Mouse (Mus musculus): ENCODE results near the gene Tfcp2. TPM values are rescaled to one million over a fixed set of nuclear protein-coding genes. Genes with fewer than 3 reads are reported as not detected.
A peak's percentile ranks its signal among the peaks of the same experiment; 100 is the strongest.

Gene Tfcp2
- polyA plus RNA-seq (2015; fragmentation: Nextera tagmentation; extraction: Ambion mirVana): 35.2 and 38.3 TPM in 2 replicates

DNA sequence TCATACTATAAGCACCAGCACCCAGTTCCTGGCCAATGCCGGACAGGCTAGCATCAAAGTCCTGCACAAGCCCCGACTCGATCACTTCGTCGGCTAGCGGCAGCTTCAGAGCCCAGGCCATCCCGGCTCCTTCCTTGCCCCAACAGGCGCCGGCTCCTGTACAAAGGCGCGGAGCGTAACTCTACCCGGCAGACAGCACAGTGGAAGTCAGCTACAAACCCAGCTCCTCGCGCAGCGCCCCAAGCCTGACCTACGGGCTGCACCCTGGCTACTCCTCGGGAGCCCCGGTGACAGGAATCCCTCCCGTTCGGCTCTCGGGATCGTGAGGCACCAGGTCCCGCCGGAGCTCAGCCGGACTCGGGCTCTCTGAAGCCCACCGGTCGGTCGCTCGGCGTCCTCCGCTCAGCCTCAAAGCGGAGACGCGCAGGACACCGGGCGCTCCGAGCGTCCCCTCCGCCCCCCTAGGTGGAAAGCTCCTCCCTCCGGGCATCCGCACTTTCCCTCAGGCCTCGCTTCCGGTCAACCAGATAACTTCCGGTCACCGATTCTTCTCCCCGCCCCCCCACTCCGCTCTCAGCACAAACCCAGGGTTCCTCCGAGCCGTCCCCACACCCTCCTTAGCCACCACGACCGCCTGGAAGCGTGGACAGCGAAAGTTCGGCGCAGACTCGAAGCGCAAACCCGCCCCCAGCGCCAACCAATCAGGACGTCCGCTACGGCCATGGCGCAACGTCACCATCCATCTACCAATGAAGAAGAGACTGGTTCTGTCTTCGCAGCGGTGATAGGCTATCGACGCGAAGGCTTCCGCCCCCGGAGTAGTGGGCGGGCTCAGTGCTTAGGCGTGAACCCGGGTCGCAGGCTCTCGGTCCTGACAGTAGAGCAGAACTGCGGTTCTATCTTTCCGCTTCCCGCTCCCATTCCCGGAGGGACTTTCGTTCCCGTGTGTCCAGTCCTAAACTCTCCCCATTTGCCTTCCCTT, at the start of gene Tfcp2:
Tfcp2 (minus strand) TSS at position 683 of the 982 bp plus-strand sequence.
- Histone ChIP-seq H3K36me3 (ENCODE audit: poor library complexity, severe bottlenecking) (peaks cover 20% of the 10 kb centered on the region), H3K27me3 (no peaks in the 10 kb centered on the region), H3K4me2 (peak within 1 kb of the TSS; percentile 91), H3K4me1 (peaks cover 17% of the 10 kb centered on the region), H3K27ac (peak within 1 kb of the TSS; percentile 90), H3K9ac (peak within 1 kb of the TSS; percentile 81), H3K4me3 (peak within 1 kb of the TSS; percentile 66), H3K9me3 (replicated peaks) (no peaks in the 10 kb centered on the region)
- under 1% methylated on average over 83 of the region's 84 CpGs for WGBS
- peak; percentile 100 for ATAC-seq

DNA sequence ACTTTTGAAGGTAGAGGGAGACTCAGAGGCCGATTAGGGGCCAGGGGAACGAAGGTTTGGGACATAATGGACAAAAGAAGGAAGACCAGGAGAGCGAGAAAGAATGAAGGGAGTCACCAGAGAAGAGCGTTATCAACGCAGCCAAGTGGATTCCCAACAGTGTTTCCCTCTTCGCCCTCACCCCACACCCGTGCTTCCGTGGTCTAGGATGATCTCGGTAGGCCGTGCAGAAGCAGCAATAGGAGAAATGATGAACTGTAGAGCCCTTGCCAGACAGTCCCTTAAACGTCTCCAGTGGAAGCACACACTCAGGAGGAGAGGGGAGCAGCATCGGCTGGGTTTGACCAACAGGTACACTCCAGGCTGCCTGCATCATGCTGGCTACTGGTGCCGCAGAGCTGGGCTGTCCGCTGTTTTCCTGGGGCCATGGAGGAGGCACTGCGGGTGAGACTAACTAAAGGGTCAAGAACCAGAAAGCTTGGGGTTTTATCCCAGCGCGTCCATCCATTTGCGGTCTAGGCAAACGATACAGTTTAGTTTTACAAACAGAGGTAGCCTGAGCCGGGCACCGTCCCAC, 49.0 kb upstream of the Tfcp2 start:
- Histone ChIP-seq H3K4me1 (peaks cover 37% of the 10 kb centered on the region), H3K9me3 (replicated peaks) (no peaks in the 10 kb centered on the region), H3K4me2 (peak overlapping the region; percentile 85), H3K27ac (no peak overlapping the region), H3K4me3 (peak overlapping the region; percentile 77), H3K36me3 (ENCODE audit: poor library complexity, severe bottlenecking) (no peaks in the 10 kb centered on the region), H3K27me3 (peaks cover 19% of the 10 kb centered on the region), H3K9ac (peak overlapping the region; percentile 93; the same call in 1 of the 2 replicates)
- ATAC-seq: no peak
- 20% methylated on average over 21 of the region's 21 CpGs for WGBS

DNA sequence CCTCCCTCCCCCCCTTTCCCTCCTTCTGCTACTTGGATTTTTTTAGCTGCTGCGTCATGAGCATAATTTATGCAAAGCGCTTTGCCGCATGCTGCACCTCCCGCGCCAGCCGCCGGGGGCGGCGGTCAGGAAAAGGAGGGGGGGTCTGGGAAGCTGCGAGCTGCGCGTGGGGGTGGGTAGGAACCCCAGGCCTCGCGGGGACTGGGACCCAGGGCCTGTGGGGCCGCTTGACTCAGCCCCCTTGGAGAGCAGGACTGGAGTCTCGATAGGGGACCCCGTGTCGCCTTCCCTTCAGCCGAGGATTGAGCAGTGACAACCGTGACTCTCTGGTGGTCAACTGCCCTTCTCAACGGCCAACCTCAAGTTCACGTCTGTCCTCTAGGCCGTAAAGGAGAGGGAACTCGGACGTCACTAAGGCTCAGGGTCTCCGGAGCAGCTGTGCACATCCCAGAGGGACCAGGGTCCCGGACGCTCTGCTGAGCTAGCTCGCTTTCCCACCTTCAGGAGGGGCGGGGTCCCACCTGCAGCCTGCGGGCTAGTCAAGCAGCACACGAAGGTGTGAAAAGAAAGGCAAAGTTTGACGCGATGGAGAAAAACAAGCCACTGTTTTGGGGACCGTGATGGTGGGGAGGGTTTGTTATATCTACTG, 48.4 kb upstream of the Tfcp2 start:
- H3K27ac ChIP-seq: peak overlapping the region; percentile 80
- H3K4me3 ChIP-seq: peak overlapping the region; percentile 77
- peak overlapping the region; percentile 85 for H3K4me2 ChIP-seq
- peaks cover 19% of the 10 kb centered on the region for H3K27me3 ChIP-seq
- 1% methylated on average over 35 of the region's 35 CpGs for WGBS
- ATAC-seq: peak; percentile 75
- H3K36me3 ChIP-seq (ENCODE audit: poor library complexity, severe bottlenecking): no peaks in the 10 kb centered on the region
- peak overlapping the region; percentile 93 for H3K9ac ChIP-seq
- H3K4me1 ChIP-seq: peaks cover 32% of the 10 kb centered on the region
- no peaks in the 10 kb centered on the region for H3K9me3 ChIP-seq (replicated peaks)

DNA sequence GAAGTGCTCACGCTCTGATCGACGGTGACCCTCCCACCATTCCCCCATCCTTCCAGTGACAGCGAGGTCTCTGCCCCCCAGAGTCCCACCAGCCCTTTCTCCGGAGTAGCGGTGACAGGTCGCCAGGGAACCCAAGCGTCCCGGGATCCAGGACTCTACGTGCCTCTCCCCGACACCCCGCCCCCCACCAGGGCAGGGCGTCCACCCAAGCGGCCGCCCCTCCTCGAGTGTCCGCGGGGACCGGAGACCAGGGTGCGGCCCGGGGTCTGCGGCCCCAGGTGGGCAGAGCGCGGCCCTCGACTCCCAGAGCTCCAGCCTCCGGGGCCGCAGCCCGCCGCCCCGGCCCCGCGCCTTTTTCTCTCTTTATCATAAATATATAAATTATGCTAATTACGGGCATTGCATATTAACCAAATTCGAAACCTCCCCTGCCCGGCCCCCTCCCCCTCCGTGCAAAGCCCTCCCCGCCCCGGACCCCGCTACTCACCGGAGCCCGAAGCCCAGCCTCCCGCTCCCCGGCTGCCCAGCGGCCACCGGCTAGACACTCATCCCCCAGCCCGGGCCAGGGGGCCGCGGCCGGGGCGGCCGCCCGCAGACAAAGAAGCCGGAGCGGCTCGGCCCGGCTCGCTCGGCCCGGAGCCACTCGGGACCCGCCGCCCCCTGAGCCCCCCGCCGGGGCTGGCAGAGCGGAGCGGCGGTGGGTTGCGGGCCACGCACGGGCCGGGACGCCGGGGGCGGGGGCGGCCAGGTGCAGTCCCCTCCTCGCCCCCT, 47.7 kb upstream of the Tfcp2 start, which contains the start of gene Pou6f1:
Pou6f1 (minus strand) TSS at position 709 of the 771 bp plus-strand sequence.
- peaks cover 19% of the 10 kb centered on the region for H3K27me3 ChIP-seq
- no peaks in the 10 kb centered on the region for H3K36me3 ChIP-seq (ENCODE audit: poor library complexity, severe bottlenecking)
- H3K4me1 ChIP-seq: peaks cover 25% of the 10 kb centered on the region
- H3K9me3 ChIP-seq (replicated peaks): no peaks in the 10 kb centered on the region
- peak; percentile 78 for ATAC-seq
- WGBS: 2% methylated on average over 40 of the region's 76 CpGs
- peak within 1 kb of the TSS; percentile 80 for H3K27ac ChIP-seq
- H3K9ac ChIP-seq: peak within 1 kb of the TSS; percentile 93
- peak within 1 kb of the TSS; percentile 85 for H3K4me2 ChIP-seq
- peak within 1 kb of the TSS; percentile 77 for H3K4me3 ChIP-seq

DNA sequence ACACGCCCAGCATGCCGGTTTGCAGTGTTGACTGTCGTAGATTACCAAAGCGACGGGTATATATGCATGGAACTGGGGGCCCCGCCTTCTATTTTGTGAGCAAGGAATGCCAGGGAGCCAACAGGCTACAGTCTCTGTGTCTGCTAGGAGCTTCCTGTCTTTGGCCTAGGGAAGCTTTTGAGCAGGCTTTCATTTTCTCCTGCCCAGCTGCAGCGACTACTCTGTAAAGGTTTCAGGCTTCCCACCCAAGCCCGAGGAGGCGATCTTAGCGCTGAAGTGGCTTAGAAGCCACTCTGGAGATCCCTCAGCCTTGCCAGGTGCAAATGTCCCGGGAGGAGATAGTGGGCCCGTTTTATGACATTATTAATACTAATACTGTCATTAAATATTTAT, 47.1 kb upstream of the Tfcp2 start:
- Histone ChIP-seq H3K9me3 (replicated peaks) (no peaks in the 10 kb centered on the region), H3K27me3 (peaks cover 19% of the 10 kb centered on the region), H3K9ac (peak overlapping the region; percentile 93), H3K4me3 (peak overlapping the region; percentile 77), H3K36me3 (ENCODE audit: poor library complexity, severe bottlenecking) (no peaks in the 10 kb centered on the region), H3K27ac (peak overlapping the region; percentile 80), H3K4me1 (peaks cover 24% of the 10 kb centered on the region), H3K4me2 (peak overlapping the region; percentile 85)
- WGBS: 1% methylated on average over 12 of the region's 12 CpGs
- peak; percentile 41 for ATAC-seq

DNA sequence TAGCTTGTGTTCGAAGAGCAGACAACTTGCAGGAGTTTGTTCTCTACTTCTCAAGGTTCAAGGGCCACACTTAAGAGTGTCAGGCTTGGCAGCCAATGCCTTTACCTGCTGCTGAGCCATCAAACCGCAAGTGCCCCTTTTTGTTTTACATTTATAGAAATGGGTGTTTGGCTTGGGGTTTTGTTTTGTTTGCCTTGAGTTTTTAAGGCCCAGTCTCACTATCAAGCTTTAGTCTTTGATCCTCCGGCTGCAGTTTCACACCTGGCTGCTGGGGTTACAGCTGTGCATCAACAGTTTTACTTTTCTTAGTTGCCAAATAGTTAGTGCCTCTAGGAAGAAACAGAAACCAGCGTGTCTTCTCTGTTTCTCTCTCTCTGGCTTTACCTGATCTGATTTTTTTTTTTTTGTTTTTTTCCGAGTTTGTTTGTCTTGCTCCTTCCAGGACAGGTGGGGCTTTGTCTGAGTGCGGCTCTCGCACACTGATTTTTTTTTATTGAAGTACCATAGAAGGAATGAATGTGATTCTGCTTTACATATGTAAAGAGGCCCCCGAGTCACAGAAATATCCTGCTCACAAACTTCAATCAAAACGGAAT, 46.6 kb upstream of the Tfcp2 start:
- H3K27ac ChIP-seq: 0 out of 2 replicates have a peak overlapping the region, but pooled peaks have one; percentile 80
- H3K4me3 ChIP-seq: peak overlapping the region; percentile 77
- H3K4me2 ChIP-seq: peak overlapping the region; percentile 85
- peaks cover 15% of the 10 kb centered on the region for H3K27me3 ChIP-seq
- H3K36me3 ChIP-seq (ENCODE audit: poor library complexity, severe bottlenecking): no peaks in the 10 kb centered on the region
- H3K4me1 ChIP-seq: peaks cover 22% of the 10 kb centered on the region
- 29% methylated on average over 9 of the region's 9 CpGs for WGBS
- H3K9me3 ChIP-seq (replicated peaks): no peaks in the 10 kb centered on the region
- ATAC-seq: no peak
- H3K9ac ChIP-seq: peak overlapping the region; percentile 93

DNA sequence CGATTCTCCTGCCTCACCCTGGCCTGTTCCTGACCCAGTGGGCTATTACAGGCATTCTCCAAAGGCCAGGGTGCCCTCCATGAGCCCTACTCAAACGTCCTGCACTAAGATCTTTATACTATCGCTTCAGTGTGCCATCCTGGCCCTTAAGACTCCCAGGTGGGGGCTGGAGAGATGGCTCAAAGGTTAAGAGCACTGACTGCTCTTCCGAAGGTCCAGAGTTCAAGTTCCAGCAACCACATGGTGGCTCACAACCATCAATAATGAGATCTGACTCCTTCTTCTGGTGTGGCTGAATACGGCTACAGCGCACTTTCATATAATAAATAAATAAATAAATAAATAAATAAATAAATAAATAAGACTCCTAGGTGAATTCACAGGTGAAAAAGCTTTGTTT, 41.0 kb upstream of the Tfcp2 start:
- no peak overlapping the region for H3K4me3 ChIP-seq
- H3K36me3 ChIP-seq (ENCODE audit: poor library complexity, severe bottlenecking): peaks cover 37% of the 10 kb centered on the region
- no peak for ATAC-seq
- no peak overlapping the region for H3K9ac ChIP-seq
- no peaks in the 10 kb centered on the region for H3K27me3 ChIP-seq
- no peaks in the 10 kb centered on the region for H3K4me1 ChIP-seq
- no peak overlapping the region for H3K27ac ChIP-seq
- H3K4me2 ChIP-seq: no peak overlapping the region
- H3K9me3 ChIP-seq (replicated peaks): no peaks in the 10 kb centered on the region
- 85% methylated on average over 6 of the region's 6 CpGs for WGBS

DNA sequence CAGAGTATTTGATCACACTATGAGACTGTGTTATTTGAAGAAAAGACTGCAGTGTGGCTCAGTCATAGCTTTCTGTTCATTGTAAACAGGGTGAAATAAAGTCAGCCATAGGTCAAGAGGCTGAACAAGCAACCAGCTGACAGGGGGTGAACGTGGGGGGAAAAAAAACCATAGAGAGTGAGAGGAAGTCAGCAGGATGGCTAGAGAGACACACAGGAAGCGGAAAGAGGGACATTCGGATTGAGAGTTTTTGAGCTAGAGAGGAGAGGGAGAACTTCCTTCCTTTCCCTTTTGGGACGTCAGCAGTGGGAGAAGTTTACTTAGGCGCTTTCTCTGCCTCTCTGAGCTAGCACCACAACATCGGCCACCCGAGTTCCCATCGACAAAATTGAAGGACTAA, 38.6 kb upstream of the Tfcp2 start:
- ATAC-seq: no peak
- Histone ChIP-seq H3K9me3 (replicated peaks) (no peaks in the 10 kb centered on the region), H3K4me3 (no peak overlapping the region), H3K27ac (no peak overlapping the region), H3K27me3 (no peaks in the 10 kb centered on the region), H3K4me1 (no peaks in the 10 kb centered on the region), H3K4me2 (no peak overlapping the region), H3K9ac (no peak overlapping the region), H3K36me3 (ENCODE audit: poor library complexity, severe bottlenecking) (peaks cover 61% of the 10 kb centered on the region)
- 83% methylated on average over 8 of the region's 8 CpGs for WGBS

DNA sequence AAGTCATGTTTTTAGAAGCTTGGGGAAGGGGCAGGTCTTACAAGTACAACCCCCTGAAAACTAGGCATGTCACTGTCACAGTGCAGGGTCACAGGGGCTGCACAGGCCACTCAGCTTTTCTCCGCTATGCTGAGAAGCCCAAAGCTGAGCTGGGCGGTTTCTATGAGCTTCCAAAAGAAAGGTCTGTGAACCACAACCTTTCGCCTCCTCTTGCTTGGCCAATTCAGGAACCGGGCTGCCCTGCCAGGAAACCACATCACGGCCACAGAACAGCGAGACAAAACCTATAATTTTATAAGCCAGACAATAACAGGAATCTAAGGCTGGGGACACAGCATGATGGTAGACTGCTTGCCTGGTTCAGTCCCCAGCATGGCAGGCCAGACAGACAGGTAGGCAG, 36.5 kb upstream of the Tfcp2 start:
- Histone ChIP-seq H3K9me3 (replicated peaks) (no peaks in the 10 kb centered on the region), H3K27me3 (no peaks in the 10 kb centered on the region), H3K4me3 (no peak overlapping the region), H3K36me3 (ENCODE audit: poor library complexity, severe bottlenecking) (peaks cover 75% of the 10 kb centered on the region), H3K4me1 (no peaks in the 10 kb centered on the region), H3K27ac (no peak overlapping the region), H3K9ac (no peak overlapping the region), H3K4me2 (no peak overlapping the region)
- no peak for ATAC-seq
- WGBS: 87% methylated on average over 6 of the region's 6 CpGs

DNA sequence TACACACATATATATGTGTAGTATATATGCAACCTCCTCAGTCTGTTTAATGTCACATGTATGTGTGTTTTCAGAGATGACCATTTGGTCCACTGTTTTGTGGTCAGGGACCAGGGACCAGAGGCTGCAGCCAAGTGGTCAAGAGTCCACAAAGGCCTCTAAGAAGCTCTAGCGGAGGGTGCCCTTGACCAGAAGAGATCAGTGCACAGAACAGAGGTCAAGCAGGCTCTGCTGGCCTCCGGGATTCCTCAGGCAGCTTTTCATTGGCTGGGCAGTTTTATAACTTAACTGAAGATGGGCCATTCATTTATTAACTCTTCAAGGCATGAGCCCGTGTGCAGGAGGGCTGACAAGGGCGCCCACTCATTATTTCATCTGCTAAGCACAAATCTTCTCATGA, 35.4 kb upstream of the Tfcp2 start:
- no peak overlapping the region for H3K4me3 ChIP-seq
- no peak overlapping the region for H3K4me2 ChIP-seq
- WGBS: 84% methylated on average over 4 of the region's 4 CpGs
- no peak overlapping the region for H3K27ac ChIP-seq
- H3K4me1 ChIP-seq: no peaks in the 10 kb centered on the region
- H3K9ac ChIP-seq: no peak overlapping the region
- ATAC-seq: no peak
- H3K9me3 ChIP-seq (replicated peaks): no peaks in the 10 kb centered on the region
- H3K27me3 ChIP-seq: no peaks in the 10 kb centered on the region
- H3K36me3 ChIP-seq (ENCODE audit: poor library complexity, severe bottlenecking): peaks cover 83% of the 10 kb centered on the region

DNA sequence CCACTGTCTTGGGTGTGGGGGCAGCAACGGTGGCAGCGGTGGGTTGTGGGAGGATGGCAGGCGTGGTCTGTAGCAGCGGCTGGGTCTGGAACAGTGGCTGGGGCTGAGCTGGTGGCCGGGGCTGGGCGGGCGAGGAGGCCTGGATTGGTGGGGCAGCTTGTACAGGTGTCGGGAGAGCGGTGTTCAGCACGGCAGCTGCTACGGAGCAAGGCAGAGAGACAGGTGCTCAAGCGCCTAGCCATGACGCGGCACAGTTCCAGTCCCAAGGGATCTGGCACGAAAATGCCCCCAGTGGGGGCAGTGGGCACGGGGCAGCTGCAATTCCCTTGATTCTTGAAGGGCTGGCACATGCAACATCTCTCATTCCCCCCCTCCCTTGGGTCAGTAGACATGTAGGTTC, 34.1 kb upstream of the Tfcp2 start:
- Histone ChIP-seq H3K36me3 (ENCODE audit: poor library complexity, severe bottlenecking) (peaks cover 81% of the 10 kb centered on the region), H3K4me1 (no peaks in the 10 kb centered on the region)
- 93% methylated on average over 16 of the region's 16 CpGs for WGBS

More for the DNA sequence above, 34.1 kb upstream of the Tfcp2 start:
- Histone ChIP-seq H3K9ac (no peak overlapping the region), H3K4me2 (no peak overlapping the region), H3K4me3 (no peak overlapping the region), H3K27me3 (no peaks in the 10 kb centered on the region), H3K27ac (no peak overlapping the region), H3K9me3 (replicated peaks) (no peaks in the 10 kb centered on the region)
- ATAC-seq: no peak

Measured in forebrain, embryonic 13.5 days (tissue).